Mouse (Mus musculus): ENCODE measurements at regions not wholly inside any gene's neighbourhood (a gene's known extent, or its start where the extent isn't known, plus 50 kb on each side); places are given as distances from the start of the nearest gene placed in this dataset.
"Not testable (repeated sequence)": the region's sequence is repeated elsewhere in the genome, so short reads cannot be mapped to it uniquely, and the experiment has no call there.

DNA sequence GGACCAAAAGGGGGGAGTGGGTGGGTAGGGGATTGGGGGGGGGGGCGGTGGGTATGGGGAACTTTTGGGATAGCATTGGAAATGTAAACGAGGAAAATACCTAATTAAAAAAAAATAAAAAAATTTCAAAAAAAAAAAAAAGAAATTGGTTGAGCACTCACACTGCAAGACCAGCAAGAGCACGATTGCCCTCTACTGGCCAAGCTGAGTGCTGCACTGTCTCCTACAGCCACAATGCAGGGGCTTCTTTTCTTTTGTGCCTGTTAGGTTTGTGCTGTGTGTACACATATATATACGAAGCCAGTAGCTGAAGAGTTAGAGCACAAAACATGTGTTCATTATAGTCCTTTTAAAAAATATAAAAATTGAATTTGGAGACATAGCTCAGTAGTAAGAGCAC is 55.6 kb downstream of the Mup20 start:
- no peaks in the 10 kb centered on the region for H3K36me3 ChIP-seq (ENCODE audit: control insufficient read depth, insufficient read depth, low read length)
- no peak overlapping the region for H3K9ac ChIP-seq (ENCODE audit: low read depth, low read length)
- H3K4me1 ChIP-seq (ENCODE audit: control insufficient read depth, insufficient read depth, low read length) = no peaks in the 10 kb centered on the region
- 19% methylated on average over 4 of the region's 4 CpGs for WGBS
- ATAC-seq (ENCODE audit: low FRiP score, low TSS enrichment) = no peak
- H3K27ac ChIP-seq (ENCODE audit: low read depth, low read length) = no peak overlapping the region
- H3K4me3 ChIP-seq (ENCODE audit: low read length) = no peak overlapping the region
- H3K9me3 ChIP-seq (ENCODE audit: control insufficient read depth, low read length) = no peaks in the 10 kb centered on the region
- H3K27me3 ChIP-seq (ENCODE audit: control insufficient read depth, insufficient read depth, low read length) = no peaks in the 10 kb centered on the region
- H3K4me2 ChIP-seq (replicated peaks; ENCODE audit: low read depth, low read length) = no peak overlapping the region

DNA sequence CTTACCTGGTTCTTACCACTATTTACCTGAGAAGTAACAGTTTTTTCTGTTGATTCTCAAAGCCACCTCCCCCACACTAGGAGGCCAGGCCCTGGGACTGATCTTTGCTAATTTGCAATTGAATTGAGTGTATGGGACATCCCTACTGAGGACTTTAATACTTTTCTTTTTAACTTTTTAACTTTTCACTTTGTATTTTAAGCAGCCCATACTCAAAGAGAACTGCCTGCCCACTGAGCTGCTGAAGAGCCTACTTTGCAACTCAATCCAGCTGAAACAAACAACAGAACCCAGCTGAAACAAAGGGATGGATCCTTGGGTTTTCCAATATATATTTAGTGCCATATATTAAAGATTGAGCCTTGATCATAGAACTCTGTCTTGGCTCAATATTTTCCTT is 64.0 kb downstream of the Mup20 start:
- not testable (repeated sequence) for H3K36me3 ChIP-seq (ENCODE audit: control insufficient read depth, insufficient read depth, low read length); H3K4me3 ChIP-seq (ENCODE audit: low read length); H3K9me3 ChIP-seq (ENCODE audit: control insufficient read depth, low read length); H3K27ac ChIP-seq (ENCODE audit: low read depth, low read length); ATAC-seq (ENCODE audit: low FRiP score, low TSS enrichment); H3K27me3 ChIP-seq (ENCODE audit: control insufficient read depth, insufficient read depth, low read length); H3K4me2 ChIP-seq (replicated peaks; ENCODE audit: low read depth, low read length); H3K4me1 ChIP-seq (ENCODE audit: control insufficient read depth, insufficient read depth, low read length); H3K9ac ChIP-seq (ENCODE audit: low read depth, low read length)

DNA sequence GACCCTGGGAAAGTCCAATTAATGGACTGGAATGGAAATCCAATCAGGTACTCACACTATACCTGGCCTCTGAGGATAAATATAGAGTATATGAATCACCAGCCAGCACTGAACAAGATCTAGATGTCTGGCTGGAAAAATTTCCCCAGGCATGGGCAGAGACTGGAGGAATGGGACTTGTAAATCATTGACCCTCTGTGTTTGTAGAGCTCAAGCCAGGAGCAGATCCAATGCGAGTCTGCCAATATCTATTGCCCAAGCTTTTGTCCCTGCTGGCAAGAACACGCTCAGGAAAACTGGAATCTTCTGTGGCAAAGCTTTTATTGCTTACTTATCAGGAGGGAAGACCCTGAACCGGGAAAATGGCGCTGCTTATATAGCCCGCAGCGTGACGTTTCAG is 77.8 kb downstream of the Mup20 start:
- 92% methylated on average over 7 of the region's 7 CpGs for WGBS
- Histone ChIP-seq H3K27ac (ENCODE audit: low read depth, low read length) (no peak overlapping the region), H3K4me2 (replicated peaks; ENCODE audit: low read depth, low read length) (no peak overlapping the region), H3K36me3 (ENCODE audit: control insufficient read depth, insufficient read depth, low read length) (no peaks in the 10 kb centered on the region), H3K27me3 (ENCODE audit: control insufficient read depth, insufficient read depth, low read length) (no peaks in the 10 kb centered on the region), H3K9ac (ENCODE audit: low read depth, low read length) (no peak overlapping the region), H3K4me3 (ENCODE audit: low read length) (no peak overlapping the region), H3K4me1 (ENCODE audit: control insufficient read depth, insufficient read depth, low read length) (no peaks in the 10 kb centered on the region), H3K9me3 (ENCODE audit: control insufficient read depth, low read length) (no peaks in the 10 kb centered on the region)
- no peak for ATAC-seq (ENCODE audit: low FRiP score, low TSS enrichment)

DNA sequence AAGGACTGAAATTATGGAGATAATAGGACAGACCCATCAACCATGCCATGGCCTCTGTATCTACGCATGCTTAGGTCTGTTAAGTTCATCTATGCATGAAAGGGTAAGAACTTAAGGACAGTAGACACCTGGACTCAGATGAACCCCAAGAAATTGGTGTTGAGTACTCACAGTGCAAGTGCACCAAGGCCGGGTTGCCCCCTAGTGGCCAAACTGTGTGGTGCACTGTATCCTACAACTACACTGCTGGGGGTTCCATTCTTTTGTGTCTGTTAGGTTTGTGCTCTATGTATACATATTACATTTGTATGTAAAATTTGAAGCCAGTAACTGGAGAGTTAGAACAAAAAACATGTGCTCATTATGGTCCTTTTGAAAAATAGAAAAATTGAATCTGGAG is 80.7 kb downstream of the Mup20 start:
- H3K4me2 ChIP-seq (replicated peaks; ENCODE audit: low read depth, low read length) = no peak overlapping the region
- no peak overlapping the region for H3K9ac ChIP-seq (ENCODE audit: low read depth, low read length)
- H3K4me1 ChIP-seq (ENCODE audit: control insufficient read depth, insufficient read depth, low read length) = no peaks in the 10 kb centered on the region
- 0 out of 2 replicates have a peak, but pooled peaks have one; percentile 43 for ATAC-seq (ENCODE audit: low FRiP score, low TSS enrichment)
- WGBS = 55% methylated on average over 2 of the region's 2 CpGs
- no peak overlapping the region for H3K4me3 ChIP-seq (ENCODE audit: low read length)
- H3K27me3 ChIP-seq (ENCODE audit: control insufficient read depth, insufficient read depth, low read length) = no peaks in the 10 kb centered on the region
- no peak overlapping the region for H3K27ac ChIP-seq (ENCODE audit: low read depth, low read length)
- H3K36me3 ChIP-seq (ENCODE audit: control insufficient read depth, insufficient read depth, low read length) = no peaks in the 10 kb centered on the region
- no peaks in the 10 kb centered on the region for H3K9me3 ChIP-seq (ENCODE audit: control insufficient read depth, low read length)

DNA sequence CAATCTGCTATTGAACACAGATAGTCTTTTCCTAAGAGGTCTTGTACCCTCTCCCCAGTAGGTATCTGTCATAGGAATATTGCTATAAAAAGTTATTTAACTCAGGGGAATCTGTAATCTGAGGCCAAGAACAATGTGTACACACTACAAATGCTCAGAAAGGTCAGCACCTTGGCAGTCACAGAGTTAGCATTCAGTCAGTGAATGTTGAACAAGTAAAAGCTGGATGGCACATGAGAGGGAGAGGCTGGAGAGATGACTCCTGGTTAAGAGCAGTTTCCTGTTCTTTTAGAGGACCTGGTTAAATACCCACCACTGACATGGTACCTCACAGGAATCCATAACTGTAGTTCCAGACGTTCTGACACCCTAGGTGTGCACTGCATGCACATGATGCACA is 84.3 kb downstream of the Mup20 start:
- no peaks in the 10 kb centered on the region for H3K36me3 ChIP-seq (ENCODE audit: control insufficient read depth, insufficient read depth, low read length)
- no peak for ATAC-seq (ENCODE audit: low FRiP score, low TSS enrichment)
- 86% methylated on average over 1 of the region's 1 CpGs for WGBS

DNA sequence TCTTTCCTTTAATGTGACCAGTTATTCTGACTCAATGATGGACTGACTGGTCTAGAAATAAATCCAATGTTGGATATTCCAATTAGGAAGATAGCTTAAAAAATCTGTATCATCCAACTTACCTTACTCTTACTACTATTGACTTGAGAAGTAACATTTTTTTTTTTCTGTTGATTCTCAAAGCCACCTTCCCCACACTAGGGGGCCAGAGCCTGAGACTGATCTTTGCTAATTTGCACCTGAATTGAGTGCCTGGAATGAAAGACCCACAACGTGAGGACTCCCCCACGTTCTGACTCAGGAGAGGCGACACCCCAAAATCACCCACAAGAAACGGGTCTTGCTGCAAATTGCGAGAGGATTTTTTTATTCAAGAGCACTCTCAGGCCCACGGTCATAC is 86.3 kb downstream of the Mup20 start:
- not testable (repeated sequence) for ATAC-seq (ENCODE audit: low FRiP score, low TSS enrichment)

More for the DNA sequence above, 84.3 kb downstream of the Mup20 start:
- no peaks in the 10 kb centered on the region for H3K4me1 ChIP-seq (ENCODE audit: control insufficient read depth, insufficient read depth, low read length)
- H3K27me3 ChIP-seq (ENCODE audit: control insufficient read depth, insufficient read depth, low read length) = no peaks in the 10 kb centered on the region
- H3K9ac ChIP-seq (ENCODE audit: low read depth, low read length) = no peak overlapping the region
- H3K4me3 ChIP-seq (ENCODE audit: low read length) = no peak overlapping the region
- H3K4me2 ChIP-seq (replicated peaks; ENCODE audit: low read depth, low read length) = no peak overlapping the region
- H3K27ac ChIP-seq (ENCODE audit: low read depth, low read length) = no peak overlapping the region
- no peaks in the 10 kb centered on the region for H3K9me3 ChIP-seq (ENCODE audit: control insufficient read depth, low read length)

DNA sequence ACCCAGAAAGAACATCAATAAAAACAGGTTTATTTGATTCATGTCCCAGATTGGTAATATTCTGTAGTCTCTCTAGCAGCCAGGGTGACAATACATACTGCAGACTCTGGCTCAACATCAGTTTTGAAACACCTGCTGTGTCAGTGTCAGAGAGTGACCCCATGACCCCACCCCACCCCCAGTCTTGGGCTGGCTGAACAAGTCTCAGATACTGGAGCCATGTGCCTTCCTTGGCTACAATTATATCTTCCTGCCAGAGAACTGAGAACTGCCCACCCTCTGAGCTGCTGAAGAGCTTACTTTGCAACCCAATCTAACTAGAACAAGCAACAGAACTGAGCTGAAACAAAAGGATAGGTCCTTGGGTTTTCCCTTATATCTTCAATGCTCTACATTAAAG is 91.6 kb downstream of the Mup20 start:
- Histone ChIP-seq H3K9ac (ENCODE audit: low read depth, low read length) (no peak overlapping the region), H3K4me2 (replicated peaks; ENCODE audit: low read depth, low read length) (no peak overlapping the region), H3K4me1 (ENCODE audit: control insufficient read depth, insufficient read depth, low read length) (no peaks in the 10 kb centered on the region), H3K4me3 (ENCODE audit: low read length) (no peak overlapping the region), H3K27me3 (ENCODE audit: control insufficient read depth, insufficient read depth, low read length) (no peaks in the 10 kb centered on the region), H3K27ac (ENCODE audit: low read depth, low read length) (no peak overlapping the region), H3K9me3 (ENCODE audit: control insufficient read depth, low read length) (no peaks in the 10 kb centered on the region), H3K36me3 (ENCODE audit: control insufficient read depth, insufficient read depth, low read length) (no peaks in the 10 kb centered on the region)
- no peak for ATAC-seq (ENCODE audit: low FRiP score, low TSS enrichment)

More for the DNA sequence above, 86.3 kb downstream of the Mup20 start:
- H3K9ac ChIP-seq (ENCODE audit: low read depth, low read length); H3K9me3 ChIP-seq (ENCODE audit: control insufficient read depth, low read length); H3K27ac ChIP-seq (ENCODE audit: low read depth, low read length); H3K4me1 ChIP-seq (ENCODE audit: control insufficient read depth, insufficient read depth, low read length); H3K4me2 ChIP-seq (replicated peaks; ENCODE audit: low read depth, low read length); H3K4me3 ChIP-seq (ENCODE audit: low read length); H3K36me3 ChIP-seq (ENCODE audit: control insufficient read depth, insufficient read depth, low read length); H3K27me3 ChIP-seq (ENCODE audit: control insufficient read depth, insufficient read depth, low read length): not testable (repeated sequence)
- WGBS = 91% methylated on average over 6 of the region's 6 CpGs
